Mouse (Mus musculus): ENCODE measurements around the gene Fbxl13. TPM values are rescaled to one million over a fixed set of nuclear protein-coding genes. Genes with fewer than 3 reads are reported as not detected.

Fbxl13 gene
- total and polyA plus RNA-seq, 3 experiments = 0.13 to 0.23 TPM; not detected in 1

DNA sequence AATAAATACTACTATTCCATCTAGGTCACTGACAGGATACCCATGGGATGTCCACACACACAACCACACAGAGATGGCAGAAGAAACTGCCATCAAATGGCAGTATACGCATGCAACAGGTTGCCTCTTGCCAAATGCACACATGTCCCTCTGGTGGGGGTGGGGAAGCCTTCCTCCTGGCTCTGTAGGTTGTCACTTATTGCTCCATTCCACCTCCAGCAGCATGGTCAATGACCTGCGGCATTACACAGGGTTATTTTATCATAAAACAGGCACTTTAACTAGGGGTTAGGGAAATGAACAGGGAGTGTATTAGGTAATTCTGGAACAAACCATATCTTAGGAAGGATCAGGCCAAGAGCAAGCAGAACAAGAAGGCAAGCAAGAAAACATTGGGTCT lies 23.9 kb upstream of the Fbxl13 start:
- no peak overlapping the region for H3K4me3 ChIP-seq (ENCODE audit: control insufficient read depth in 1 of 2, insufficient read depth in 1 of 2, low read depth in 2 of 2, low read length in 2 of 2)
- TF ChIP-seq CHD2 (IDR thresholded peaks at IDR 0.05; ENCODE audit: low read length) (no peak), TAL1 (IDR thresholded peaks at IDR 0.05; ENCODE audit: low read length) (no peak), SMC3 (IDR thresholded peaks at IDR 0.05; ENCODE audit: low read depth, low read length) (no peak), E2F4 (IDR thresholded peaks at IDR 0.05; ENCODE audit: borderline replicate concordance, low read depth, low read length) (no peak), ELF1 (IDR thresholded peaks at IDR 0.05; ENCODE audit: low read depth, low read length) (no peak)
- H3K9ac ChIP-seq (ENCODE audit: control insufficient read depth, low read depth, low read length, poor library complexity, severe bottlenecking) = no peak overlapping the region
- H3K27me3 ChIP-seq (ENCODE audit: control insufficient read depth in 1 of 2, insufficient read depth in 2 of 2, low read length in 2 of 2) = no peaks in the 10 kb centered on the region
- H3K27ac ChIP-seq (ENCODE audit: control insufficient read depth, low read depth, low read length) = no peak overlapping the region
- H3K79me2 ChIP-seq (ENCODE audit: control insufficient read depth, insufficient read depth, low read length, poor library complexity) = peaks cover 3% of the 10 kb centered on the region; the same call in 1 of the 2 replicates
- peaks cover 0 to 6% of the 10 kb centered on the region in 2 experiments; a peak in 2 of 4 replicates for H3K36me3 ChIP-seq (ENCODE audit: control insufficient read depth in 1 of 2, insufficient read depth in 2 of 2, low read length in 2 of 2)
- H3K9me3 ChIP-seq (replicated peaks; ENCODE audit: insufficient read depth, low read length) = no peaks in the 10 kb centered on the region
- no peak for DNase-seq (ENCODE audit: low read depth, low spot score)
- H3K4me1 ChIP-seq (ENCODE audit: control insufficient read depth in 1 of 2, insufficient read depth in 2 of 2, low read length in 2 of 2) = peaks cover 0 to 3% of the 10 kb centered on the region in 2 experiments; a peak in 1 of 4 replicates

DNA sequence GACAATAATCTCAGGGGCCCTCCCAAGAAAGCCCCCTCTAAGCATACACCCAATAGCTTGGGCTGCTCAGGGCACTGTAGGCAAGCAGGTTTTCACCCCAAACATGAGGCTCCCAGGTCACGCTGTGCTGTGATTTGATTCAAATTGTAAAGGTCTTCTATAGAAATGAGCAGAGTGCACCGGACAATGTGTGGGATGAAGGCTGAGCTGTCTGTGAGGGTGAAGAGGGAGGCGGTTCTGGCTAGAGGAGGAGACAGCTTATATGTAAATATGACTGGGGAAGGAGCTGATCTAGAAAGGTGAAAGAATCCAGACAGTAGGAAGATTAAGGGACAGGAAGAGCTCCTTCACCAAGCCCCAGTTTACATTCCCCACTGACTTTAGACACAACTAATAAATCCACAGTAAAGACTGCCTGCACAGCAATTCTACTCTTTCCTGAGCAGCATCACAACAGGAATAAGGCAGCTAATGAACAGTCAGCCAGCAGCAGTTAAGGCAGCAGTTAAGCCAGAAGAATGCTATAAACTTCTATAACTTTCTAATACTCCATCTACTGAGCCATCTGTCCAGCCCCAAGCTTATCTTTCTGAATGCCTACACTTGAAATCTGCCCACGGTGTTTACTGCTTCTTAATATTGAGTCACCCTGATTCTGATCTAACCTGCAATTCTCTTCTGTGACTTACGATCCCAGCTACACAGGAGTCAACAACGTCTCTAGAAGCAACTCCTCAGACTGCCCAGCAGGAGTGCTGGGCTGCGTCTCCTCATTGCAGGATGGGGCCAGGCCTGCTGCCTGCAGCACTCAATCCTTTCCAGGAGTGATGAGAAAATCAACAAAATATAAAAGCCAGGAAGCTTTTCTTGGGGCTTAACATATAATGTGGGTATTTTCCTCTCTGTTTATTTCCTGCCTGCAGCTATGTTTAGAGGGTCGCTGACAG lies 22.0 kb upstream of the Fbxl13 start:
- H3K4me1 ChIP-seq (ENCODE audit: control insufficient read depth in 1 of 2, insufficient read depth in 2 of 2, low read length in 2 of 2) = peaks cover 0 to 3% of the 10 kb centered on the region in 2 experiments; a peak in 1 of 4 replicates
- no peak overlapping the region for H3K4me3 ChIP-seq (ENCODE audit: control insufficient read depth in 1 of 2, insufficient read depth in 1 of 2, low read depth in 2 of 2, low read length in 2 of 2)
- no peak for DNase-seq (ENCODE audit: low read depth, low spot score)
- no peaks in the 10 kb centered on the region for H3K9me3 ChIP-seq (replicated peaks; ENCODE audit: insufficient read depth, low read length)
- no peak overlapping the region for H3K9ac ChIP-seq (ENCODE audit: control insufficient read depth, low read depth, low read length, poor library complexity, severe bottlenecking)
- no peak overlapping the region for H3K27ac ChIP-seq (ENCODE audit: control insufficient read depth, low read depth, low read length)
- TF ChIP-seq ZC3H11A (IDR thresholded peaks at IDR 0.05; ENCODE audit: low read depth, low read length) (no peak), USF2 (IDR thresholded peaks at IDR 0.05; ENCODE audit: borderline replicate concordance in 1 of 2, insufficient read depth in 1 of 2, low read depth in 1 of 2, low read length in 2 of 2) (no peak), MYC (IDR thresholded peaks at IDR 0.05; ENCODE audit: low read depth, low read length) (no peak), GATA1 (IDR thresholded peaks at IDR 0.05; ENCODE audit: low read depth, low read length) (no peak), HCFC1 (IDR thresholded peaks at IDR 0.05; ENCODE audit: low read depth, low read length) (no peak), JUND (IDR thresholded peaks at IDR 0.05; ENCODE audit: low read depth, low read length) (no peak), USF1 (IDR thresholded peaks at IDR 0.05; ENCODE audit: low read depth, low read length) (no peak), ETS1 (IDR thresholded peaks at IDR 0.05; ENCODE audit: low read depth, low read length) (no peak), POLR2A (IDR thresholded peaks at IDR 0.05; ENCODE audit: control insufficient read depth in 1 of 2, insufficient read depth in 1 of 2, low read depth in 1 of 2, low read length in 2 of 2, poor library complexity in 1 of 2) (no peak), CHD1 (IDR thresholded peaks at IDR 0.05; ENCODE audit: low read depth, low read length) (no peak), CTCF (IDR thresholded peaks at IDR 0.05 in 2 of 3, conservative IDR thresholded peaks at IDR 0.05 in 1 of 3; ENCODE audit: control insufficient read depth in 1 of 3, insufficient read depth in 1 of 3, low read depth in 2 of 3, low read length in 3 of 3, poor library complexity in 1 of 3, severe bottlenecking in 1 of 3) (no peak), MXI1 (IDR thresholded peaks at IDR 0.05; ENCODE audit: low read depth, low read length) (no peak), EP300 (IDR thresholded peaks at IDR 0.05; ENCODE audit: low read depth in 1 of 2, low read length in 2 of 2) (no peak), TBP (IDR thresholded peaks at IDR 0.05; ENCODE audit: low read depth, low read length) (no peak), RAD21 (IDR thresholded peaks at IDR 0.05; ENCODE audit: low read depth, low read length) (no peak), MAX (IDR thresholded peaks at IDR 0.05; ENCODE audit: low read length) (no peak), GABPA (IDR thresholded peaks at IDR 0.05; ENCODE audit: low read depth, low read length) (no peak), ELF1 (IDR thresholded peaks at IDR 0.05; ENCODE audit: low read depth, low read length) (no peak), POLR2AphosphoS5 (IDR thresholded peaks at IDR 0.05; ENCODE audit: borderline replicate concordance, low read depth, low read length) (no peak)
- no peaks in the 10 kb centered on the region for H3K79me2 ChIP-seq (ENCODE audit: control insufficient read depth, insufficient read depth, low read length, poor library complexity)
- no peaks in the 10 kb centered on the region for H3K27me3 ChIP-seq (ENCODE audit: control insufficient read depth in 1 of 2, insufficient read depth in 2 of 2, low read length in 2 of 2)
- H3K36me3 ChIP-seq (ENCODE audit: control insufficient read depth in 1 of 2, insufficient read depth in 2 of 2, low read length in 2 of 2) = peaks cover 0 to 6% of the 10 kb centered on the region in 2 experiments; a peak in 3 of 4 replicates
